Mouse (Mus musculus) spleen, adult 2 months (tissue): ENCODE results near the gene Itga11.

Source experiments
- CTCF ChIP-seq: fragments of 200-500 bp; IDR thresholded peaks from 2 replicates; pipeline ENCODE4 v1.5.1; 2011; ENCODE audit warnings: mild to moderate bottlenecking, inconsistent platforms; ENCODE audit not compliant: insufficient read depth, insufficient read length, insufficient replicate concordance; ENCODE audit errors: extremely low read depth
- POLR2A ChIP-seq: fragments of 200-500 bp; IDR thresholded peaks from 2 replicates; pipeline ENCODE4 v1.6.1; 2011; ENCODE audit warnings: low read depth, low read length, inconsistent platforms

DNA sequence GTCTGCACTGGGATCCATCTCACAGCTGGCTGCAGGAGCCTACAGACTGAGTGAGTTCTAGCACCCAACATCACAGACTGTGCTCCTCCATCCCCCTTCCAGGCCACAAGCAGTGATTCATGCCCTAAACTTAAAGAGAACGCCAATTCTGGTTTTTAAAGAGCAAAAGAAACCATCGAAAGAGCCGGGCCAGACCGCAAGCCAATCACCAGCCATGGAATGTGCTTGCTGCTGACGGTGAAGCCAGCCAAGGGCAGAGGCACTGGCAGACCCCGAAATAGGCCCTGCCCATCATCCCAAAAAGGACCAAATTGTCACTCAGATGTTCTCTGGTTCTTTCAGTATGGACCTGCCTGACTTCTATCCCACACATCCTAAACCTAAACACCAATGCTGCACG is 6.7 kb downstream of the Itga11 start:
- no peak for TF ChIP-seq CTCF
- no peak for TF ChIP-seq POLR2A
